Mouse (Mus musculus): ENCODE data around the gene Zfp146. TPM values are rescaled to one million over a fixed set of nuclear protein-coding genes. Genes with fewer than 3 reads are reported as not detected.
A peak's percentile ranks its signal among the peaks of the same experiment; 100 is the strongest.

Zfp146 gene
- total and polyA plus RNA-seq, 3 experiments: 42.0 to 45.0 (median 43.1) TPM

DNA sequence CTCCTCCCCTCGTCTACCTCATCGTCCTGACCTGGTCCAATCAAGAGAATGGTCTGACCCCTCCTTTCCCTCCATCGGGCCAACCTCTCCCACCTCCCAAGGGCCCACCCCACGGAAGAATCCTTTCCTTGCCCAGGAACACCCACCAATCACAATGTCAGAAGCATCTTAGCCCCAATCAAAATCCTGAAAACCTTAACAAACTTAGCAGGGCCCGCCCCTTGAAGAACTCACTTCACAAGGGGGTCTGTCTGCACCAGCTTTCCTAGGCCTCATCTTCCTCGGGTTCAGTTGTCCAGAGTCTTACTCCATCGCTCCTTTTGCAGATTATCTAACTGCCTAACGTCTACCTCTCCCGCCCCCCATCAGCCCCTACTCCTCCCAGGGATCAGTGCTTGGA, 23.5 kb upstream of the Zfp146 start:
- no peak overlapping the region for H3K27ac ChIP-seq (ENCODE audit: insufficient read depth, low read depth)
- H3K9ac ChIP-seq (ENCODE audit: insufficient read depth, low read depth): 0 out of 2 replicates have a peak overlapping the region, but pooled peaks have one; percentile 95
- dilution Hi-C loops (cut with MboI; ENCODE audit: extremely low pct_ligation_motif_present, extremely low pct_unique_long_range_greater_than_20kb, low sequenced_read_pairs): no loop called here
- no peaks in the 10 kb centered on the region for H3K27me3 ChIP-seq (replicated peaks)
- H3K36me3 ChIP-seq (replicated peaks in 1 of 2; ENCODE audit: control insufficient read depth in 1 of 2, insufficient read depth in 1 of 2, low read length in 1 of 2): peaks cover 37 to 49% of the 10 kb centered on the region in 2 experiments
- H3K4me1 ChIP-seq (ENCODE audit: control insufficient read depth in 1 of 2, insufficient read depth in 2 of 2): peaks cover 0 to 21% of the 10 kb centered on the region in 2 experiments; a peak in 2 of 4 replicates
- TF ChIP-seq CTCF (conservative IDR thresholded peaks at IDR 0.05 in 1 of 2, IDR thresholded peaks at IDR 0.05 in 1 of 2; ENCODE audit: low read depth in 2 of 2, low read length in 2 of 2) (no peak), RCOR1 (conservative IDR thresholded peaks at IDR 0.05; ENCODE audit: low read depth, low read length) (no peak), KAT2A (IDR thresholded peaks at IDR 0.05; ENCODE audit: insufficient replicate concordance, low read length) (no peak), TCF12 (IDR thresholded peaks at IDR 0.05; ENCODE audit: low read depth, low read length) (no peak), GABPA (IDR thresholded peaks at IDR 0.05; ENCODE audit: insufficient replicate concordance, low read depth, low read length) (no peak), JUND (conservative IDR thresholded peaks at IDR 0.05; ENCODE audit: low read depth, low read length) (no peak), USF1 (IDR thresholded peaks at IDR 0.05; ENCODE audit: low read depth, low read length) (no peak)
- no peak for DNase-seq (ENCODE audit: extremely low read depth)
- peak overlapping the region; percentile 39; the same call in 1 of the 2 replicates for H3K4me2 ChIP-seq (ENCODE audit: insufficient read depth, low read depth, poor library complexity, severe bottlenecking)
- peaks cover 14% of the 10 kb centered on the region for H3K79me2 ChIP-seq (replicated peaks; ENCODE audit: control insufficient read depth, extremely low read depth, insufficient read depth, poor library complexity, severe bottlenecking)
- in situ Hi-C loops (cut with MboI; ENCODE audit: low pct_ligation_motif_present, low pct_unique_long_range_greater_than_20kb, low sequenced_read_pairs): no loop called here
- no peaks in the 10 kb centered on the region for H3K9me3 ChIP-seq (replicated peaks; ENCODE audit: low read length)
- H3K4me3 ChIP-seq (replicated peaks in 1 of 3; ENCODE audit: low read depth in 2 of 3, low read length in 2 of 3, poor library complexity in 1 of 3): no peak overlapping the region

GRCm38 (mm10) chr7:30192088-30192487, 22.5 kb upstream of the Zfp146 start:
- H3K4me1 ChIP-seq (ENCODE audit: control insufficient read depth in 1 of 2, insufficient read depth in 2 of 2): peaks cover 0 to 21% of the 10 kb centered on the region in 2 experiments; a peak in 2 of 4 replicates
- no peak for DNase-seq (ENCODE audit: extremely low read depth)
- in situ Hi-C loops (cut with MboI; ENCODE audit: low pct_ligation_motif_present, low pct_unique_long_range_greater_than_20kb, low sequenced_read_pairs): no loop called here
- H3K27ac ChIP-seq (ENCODE audit: insufficient read depth, low read depth): no peak overlapping the region
- H3K79me2 ChIP-seq (replicated peaks; ENCODE audit: control insufficient read depth, extremely low read depth, insufficient read depth, poor library complexity, severe bottlenecking): peaks cover 14% of the 10 kb centered on the region
- H3K4me2 ChIP-seq (ENCODE audit: insufficient read depth, low read depth, poor library complexity, severe bottlenecking): no peak overlapping the region
- peaks cover 44 to 58% of the 10 kb centered on the region in 2 experiments for H3K36me3 ChIP-seq (replicated peaks in 1 of 2; ENCODE audit: control insufficient read depth in 1 of 2, insufficient read depth in 1 of 2, low read length in 1 of 2)
- no peak overlapping the region for H3K9ac ChIP-seq (ENCODE audit: insufficient read depth, low read depth)
- TF ChIP-seq NRF1 (IDR thresholded peaks at IDR 0.05; ENCODE audit: low read depth, low read length) (no peak), RAD21 (IDR thresholded peaks at IDR 0.05; ENCODE audit: low read depth, low read length) (no peak), MEF2A (IDR thresholded peaks at IDR 0.05; ENCODE audit: borderline replicate concordance, low read depth, low read length) (no peak)
- H3K4me3 ChIP-seq (replicated peaks in 1 of 3; ENCODE audit: low read depth in 2 of 3, low read length in 2 of 3, poor library complexity in 1 of 3): no peak overlapping the region
- no peaks in the 10 kb centered on the region for H3K9me3 ChIP-seq (replicated peaks; ENCODE audit: low read length)
- dilution Hi-C loops (cut with MboI; ENCODE audit: extremely low pct_ligation_motif_present, extremely low pct_unique_long_range_greater_than_20kb, low sequenced_read_pairs): no loop called here
- H3K27me3 ChIP-seq (replicated peaks): no peaks in the 10 kb centered on the region

GRCm38 (mm10) chr7:30189116-30189491, 19.6 kb upstream of the Zfp146 start:
- Histone ChIP-seq H3K4me2 (ENCODE audit: insufficient read depth, low read depth, poor library complexity, severe bottlenecking) (no peak overlapping the region), H3K36me3 (replicated peaks in 1 of 2; ENCODE audit: control insufficient read depth in 1 of 2, insufficient read depth in 1 of 2, low read length in 1 of 2) (peaks cover 63 to 84% of the 10 kb centered on the region in 2 experiments), H3K27ac (ENCODE audit: insufficient read depth, low read depth) (no peak overlapping the region), H3K9me3 (replicated peaks; ENCODE audit: low read length) (no peaks in the 10 kb centered on the region), H3K4me3 (replicated peaks in 1 of 3; ENCODE audit: low read depth in 2 of 3, low read length in 2 of 3, poor library complexity in 1 of 3) (no peak overlapping the region), H3K4me1 (ENCODE audit: control insufficient read depth in 1 of 2, insufficient read depth in 2 of 2) (peaks cover 0 to 17% of the 10 kb centered on the region in 2 experiments; a peak in 2 of 4 replicates), H3K9ac (ENCODE audit: insufficient read depth, low read depth) (no peak overlapping the region), H3K27me3 (replicated peaks) (no peaks in the 10 kb centered on the region), H3K79me2 (replicated peaks; ENCODE audit: control insufficient read depth, extremely low read depth, insufficient read depth, poor library complexity, severe bottlenecking) (peaks cover 11% of the 10 kb centered on the region)
- in situ Hi-C loops (cut with MboI; ENCODE audit: low pct_ligation_motif_present, low pct_unique_long_range_greater_than_20kb, low sequenced_read_pairs): no loop called here
- no peak for DNase-seq (ENCODE audit: extremely low read depth)
- dilution Hi-C loops (cut with MboI; ENCODE audit: extremely low pct_ligation_motif_present, extremely low pct_unique_long_range_greater_than_20kb, low sequenced_read_pairs): no loop called here
- TF ChIP-seq HCFC1 (IDR thresholded peaks at IDR 0.05; ENCODE audit: low read depth, low read length) (no peak), JUND (conservative IDR thresholded peaks at IDR 0.05; ENCODE audit: low read depth, low read length) (no peak), NELFE (IDR thresholded peaks at IDR 0.05; ENCODE audit: low read depth, low read length) (no peak), ELF1 (IDR thresholded peaks at IDR 0.05; ENCODE audit: low read depth, low read length) (no peak), POLR2A (IDR thresholded peaks at IDR 0.05; ENCODE audit: low read depth, low read length) (no peak), ZKSCAN1 (IDR thresholded peaks at IDR 0.05; ENCODE audit: borderline replicate concordance, low read depth, low read length) (no peak), GABPA (IDR thresholded peaks at IDR 0.05; ENCODE audit: insufficient replicate concordance, low read depth, low read length) (no peak), RAD21 (IDR thresholded peaks at IDR 0.05; ENCODE audit: low read depth, low read length) (no peak), MEF2A (IDR thresholded peaks at IDR 0.05; ENCODE audit: borderline replicate concordance, low read depth, low read length) (no peak), BHLHE40 (IDR thresholded peaks at IDR 0.05; ENCODE audit: low read depth, low read length) (no peak), MAZ (IDR thresholded peaks at IDR 0.05; ENCODE audit: low read depth, low read length) (no peak), ETS1 (conservative IDR thresholded peaks at IDR 0.05; ENCODE audit: low read depth, low read length) (no peak), CTCF (conservative IDR thresholded peaks at IDR 0.05 in 1 of 2, IDR thresholded peaks at IDR 0.05 in 1 of 2; ENCODE audit: low read depth in 2 of 2, low read length in 2 of 2) (no peak), MYC (IDR thresholded peaks at IDR 0.05; ENCODE audit: low read depth, low read length) (no peak), UBTF (IDR thresholded peaks at IDR 0.05; ENCODE audit: low read depth, low read length) (no peak), JUN (IDR thresholded peaks at IDR 0.05; ENCODE audit: insufficient read depth, low read depth, low read length) (no peak), ZNF384 (IDR thresholded peaks at IDR 0.05; ENCODE audit: low read depth, low read length) (no peak), MAFK (IDR thresholded peaks at IDR 0.05; ENCODE audit: insufficient replicate concordance, low read length) (no peak)

All from CH12.LX (cell line).